Mouse (Mus musculus): ENCODE measurements at regions not wholly inside any gene's neighbourhood (a gene's known extent, or its start where the extent isn't known, plus 50 kb on each side); places are given as distances from the start of the nearest gene placed in this dataset.

- no peak for DNase-seq
Observed at GRCm38 (mm10) chr13:39350668-39351067, 390.0 kb upstream of the Slc35b3 start.

- no peak for DNase-seq
Observed at GRCm38 (mm10) chr13:39347761-39348160, 387.1 kb upstream of the Slc35b3 start.

- DNase-seq = no peak
Observed at GRCm38 (mm10) chr13:39334874-39335273, 374.2 kb upstream of the Slc35b3 start.

- no peak for DNase-seq
Observed at GRCm38 (mm10) chr13:39329794-39330193, 369.1 kb upstream of the Slc35b3 start.

- DNase-seq = no peak
Observed at GRCm38 (mm10) chr13:39326176-39326575, 365.5 kb upstream of the Slc35b3 start.

GRCm38 (mm10) chr13:39321111-39321510, 360.4 kb upstream of the Slc35b3 start:
- no peak for DNase-seq

- DNase-seq = no peak
Observed at GRCm38 (mm10) chr13:39309758-39310157, 349.1 kb upstream of the Slc35b3 start.

GRCm38 (mm10) chr13:39307845-39308244, 347.2 kb upstream of the Slc35b3 start:
- DNase-seq = peak; percentile 3

- DNase-seq = no peak
Observed at GRCm38 (mm10) chr13:39306851-39307250, 346.2 kb upstream of the Slc35b3 start.

- no peak for DNase-seq
Observed at GRCm38 (mm10) chr13:39297129-39297528, 336.5 kb upstream of the Slc35b3 start.

GRCm38 (mm10) chr13:39290216-39290960, 329.7 kb upstream of the Slc35b3 start:
- no peak for DNase-seq

GRCm38 (mm10) chr13:39282272-39282671, 321.6 kb upstream of the Slc35b3 start:
- DNase-seq = no peak

- DNase-seq = no peak
Observed at GRCm38 (mm10) chr13:39278101-39278500, 317.4 kb upstream of the Slc35b3 start.

GRCm38 (mm10) chr13:39266024-39266423, 305.3 kb upstream of the Slc35b3 start:
- DNase-seq = no peak

GRCm38 (mm10) chr13:39256708-39257107, 296.0 kb upstream of the Slc35b3 start:
- no peak for DNase-seq

- no peak for DNase-seq
Observed at GRCm38 (mm10) chr13:39255338-39255737, 294.7 kb upstream of the Slc35b3 start.

- DNase-seq = no peak
Observed at GRCm38 (mm10) chr13:39252591-39252990, 291.9 kb upstream of the Slc35b3 start.

- no peak for DNase-seq
Observed at GRCm38 (mm10) chr13:39250096-39250495, 289.4 kb upstream of the Slc35b3 start.

GRCm38 (mm10) chr13:39226829-39227228, 266.2 kb upstream of the Slc35b3 start:
- no peak for DNase-seq

GRCm38 (mm10) chr13:39225651-39226050, 265.0 kb upstream of the Slc35b3 start:
- no peak for DNase-seq

GRCm38 (mm10) chr13:39211076-39211475, 250.4 kb upstream of the Slc35b3 start:
- DNase-seq = no peak

GRCm38 (mm10) chr13:39183715-39184179, 223.1 kb upstream of the Slc35b3 start:
- DNase-seq = no peak

- DNase-seq = no peak
Observed at GRCm38 (mm10) chr13:39161980-39162379, 201.3 kb upstream of the Slc35b3 start.

- no peak for DNase-seq
Observed at GRCm38 (mm10) chr13:39127942-39128341, 167.3 kb upstream of the Slc35b3 start.

- no peak for DNase-seq
Observed at GRCm38 (mm10) chr13:39092058-39092457, 131.4 kb upstream of the Slc35b3 start.

All from kidney, adult 18-20 months (tissue).